Mouse (Mus musculus) cerebellum, postnatal 14 days (tissue): ENCODE results near the gene D6Ertd527e.
A peak's percentile ranks its signal among the peaks of the same experiment; 100 is the strongest.

Source experiments
- DNase-seq, 2 experiments: peaks; one replicate each; pipeline ENCODE4 v3.0.0; 2021; ENCODE audit warnings: mixed read lengths in 2 of 2

Gene D6Ertd527e

GRCm38 (mm10) chr6:87152461-87153230 is 48.1 kb downstream of the D6Ertd527e start:
- no peak for DNase-seq

GRCm38 (mm10) chr6:87153231-87153580 is 48.7 kb downstream of the D6Ertd527e start:
- no peak for DNase-seq

GRCm38 (mm10) chr6:87153836-87154235 is 49.3 kb downstream of the D6Ertd527e start:
- no peak for DNase-seq

GRCm38 (mm10) chr6:87158062-87158623 is 53.6 kb downstream of the D6Ertd527e start:
- DNase-seq: peak; percentile 22 to 33

GRCm38 (mm10) chr6:87160196-87160595 is 55.6 kb downstream of the D6Ertd527e start:
- DNase-seq: no peak

GRCm38 (mm10) chr6:87161391-87162263 is 57.1 kb downstream of the D6Ertd527e start:
- DNase-seq: peak; percentile 18 to 27
